Mouse (Mus musculus) olfactory bulb, adult 2 months (tissue): ENCODE measurements around the gene Cxcl17. TPM values are rescaled to one million over a fixed set of nuclear protein-coding genes. Genes with fewer than 3 reads are reported as not detected.
A peak's percentile ranks its signal among the peaks of the same experiment; 100 is the strongest.

Experiments
- H3K27ac ChIP-seq: fragments of 200-500 bp; 2 replicates; pipeline ENCODE4 v1.5.1; 2012; ENCODE audit warnings: low read depth, low read length; ENCODE audit not compliant: insufficient read depth
- H3K4me1 ChIP-seq: fragments of 200-500 bp; 2 replicates; pipeline ENCODE4 v1.6.1; 2012; ENCODE audit warnings: low read length; ENCODE audit not compliant: control insufficient read depth, insufficient read depth
- H3K4me3 ChIP-seq: fragments of 200-500 bp; 2 replicates; pipeline ENCODE4 v1.5.1; 2012; ENCODE audit warnings: mild to moderate bottlenecking, low read depth, low read length, moderate library complexity; ENCODE audit not compliant: insufficient read depth
- CTCF ChIP-seq: fragments of 200-500 bp; IDR thresholded peaks from 2 replicates; pipeline ENCODE4 v1.5.1; 2012; ENCODE audit warnings: low read depth, mild to moderate bottlenecking, low read length, moderate library complexity; ENCODE audit not compliant: insufficient read depth
- POLR2A ChIP-seq: fragments of 200-500 bp; IDR thresholded peaks from 2 replicates; pipeline ENCODE4 v1.6.1; 2012; ENCODE audit warnings: mild to moderate bottlenecking, low read depth, low read length, moderate library complexity; ENCODE audit not compliant: insufficient read depth
- WGBS: fragments of 180-500 bp; shearing (Covaris S2); methylation state at CpG from one replicate; pipeline ENCODE4 v1.1.7; 2018; 5-methylcytosine and 5-hydroxymethylcytosine counted together
- polyA plus RNA-seq: library from polyadenylated mRNA; stranded (reverse); fragments of >200 nt; gene quantifications from 2 replicates; pipeline ENCODE4 v1.2.4, GENCODE M21; 2012; ENCODE audit warnings: low replicate concordance; ENCODE audit not compliant: missing spikeins, insufficient read depth, insufficient read length

Gene Cxcl17
- polyA plus RNA-seq, 1 experiment: not detected

DNA sequence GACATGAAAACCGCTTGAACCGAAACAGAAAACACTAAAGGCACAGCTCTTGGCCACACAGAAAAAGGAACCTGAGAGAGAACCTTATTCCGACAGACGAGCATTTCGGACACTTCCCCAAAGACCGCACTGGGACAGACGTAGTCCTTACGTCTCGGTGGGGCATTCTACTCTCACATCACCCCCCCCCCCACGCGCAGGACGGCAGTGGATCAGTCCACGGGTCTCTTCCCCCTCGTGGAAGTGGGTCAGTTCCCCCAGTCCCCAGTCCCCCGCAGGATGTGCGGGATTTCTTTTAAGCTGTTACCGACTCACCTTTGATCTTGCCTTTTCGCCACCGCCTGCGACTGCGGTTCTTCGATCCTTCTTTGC, 17.5 kb downstream of the Cxcl17 start:
- no peak for TF ChIP-seq POLR2A
- TF ChIP-seq CTCF: no peak
- Histone ChIP-seq H3K4me3 (peak overlapping the region; percentile 72), H3K27ac (peak overlapping the region; percentile 34), H3K4me1 (peaks cover 32% of the 10 kb centered on the region)
- under 1% methylated on average over 22 of the region's 22 CpGs for WGBS

- Histone ChIP-seq H3K27ac (peak overlapping the region; percentile 34; the same call in 1 of the 2 replicates), H3K4me3 (peak overlapping the region; percentile 72), H3K4me1 (peaks cover 36% of the 10 kb centered on the region)
- WGBS: 4% methylated on average over 7 of the region's 7 CpGs
- no peak for TF ChIP-seq CTCF
- no peak for TF ChIP-seq POLR2A
These were observed 17.9 kb downstream of the Cxcl17 start for GRCm38 (mm10) chr7:25394754-25395153.

DNA sequence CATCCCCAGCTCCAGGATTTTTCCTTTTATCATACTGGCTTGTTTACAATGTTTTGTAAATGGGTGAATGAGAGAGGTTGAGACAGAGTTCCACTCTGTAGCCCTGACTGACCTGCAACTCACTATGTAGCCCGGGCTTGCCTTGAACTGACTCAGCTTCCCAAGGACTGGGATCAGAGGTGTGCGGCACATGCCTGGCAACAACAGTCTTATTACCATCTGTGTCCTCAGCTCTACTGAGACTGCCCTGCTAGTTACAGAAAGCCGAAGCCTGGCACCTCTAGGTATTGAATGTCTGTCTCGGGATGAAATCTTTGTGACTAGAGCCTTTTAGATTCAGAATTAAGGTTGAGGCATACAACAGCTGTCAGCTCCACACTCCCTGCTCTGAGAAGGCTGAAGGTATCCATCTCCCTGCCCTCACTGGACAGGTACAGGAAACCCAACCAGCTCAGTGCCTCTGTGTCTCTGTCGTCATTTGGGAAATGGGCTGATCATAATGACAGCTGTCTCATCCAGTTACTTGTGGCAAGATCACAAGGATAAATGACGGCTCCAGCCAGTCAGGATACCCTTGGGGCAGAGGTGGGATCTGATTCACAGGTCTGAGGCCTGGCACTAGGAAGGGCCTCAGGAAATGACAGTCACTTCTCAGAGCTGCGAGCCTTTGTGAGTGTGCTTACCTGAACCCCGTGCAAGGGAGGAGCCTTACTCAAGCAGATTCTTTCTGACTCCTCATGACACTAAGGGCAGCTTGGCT, 19.1 kb downstream of the Cxcl17 start:
- no peak for TF ChIP-seq CTCF
- TF ChIP-seq POLR2A: no peak
- Histone ChIP-seq H3K27ac (no peak overlapping the region), H3K4me1 (peaks cover 36% of the 10 kb centered on the region), H3K4me3 (no peak overlapping the region)
- WGBS: 73% methylated on average over 8 of the region's 8 CpGs

DNA sequence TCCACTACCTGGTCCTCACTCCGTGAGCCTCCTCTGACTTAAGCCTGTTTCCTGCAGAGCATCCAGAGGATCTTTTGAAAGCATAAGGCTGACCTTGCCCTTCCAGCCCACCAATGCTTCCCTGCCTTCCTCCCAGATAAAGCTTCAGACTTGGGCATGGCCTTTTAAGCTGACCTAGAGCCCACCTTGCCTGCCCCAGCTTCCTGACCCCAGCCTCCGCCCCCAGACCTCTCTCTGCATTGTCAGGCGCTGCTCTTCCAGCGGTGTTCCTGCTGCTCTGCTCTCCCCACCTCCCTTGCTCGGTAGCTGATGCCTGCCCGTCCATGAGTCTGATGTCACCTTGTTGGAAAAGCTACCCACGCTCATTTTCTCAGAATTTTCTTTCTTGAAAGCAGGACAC, 19.8 kb downstream of the Cxcl17 start:
- H3K27ac ChIP-seq: no peak overlapping the region
- peaks cover 36% of the 10 kb centered on the region for H3K4me1 ChIP-seq
- TF ChIP-seq CTCF (no peak), POLR2A (no peak)
- WGBS: 72% methylated on average over 7 of the region's 7 CpGs
- H3K4me3 ChIP-seq: no peak overlapping the region

DNA sequence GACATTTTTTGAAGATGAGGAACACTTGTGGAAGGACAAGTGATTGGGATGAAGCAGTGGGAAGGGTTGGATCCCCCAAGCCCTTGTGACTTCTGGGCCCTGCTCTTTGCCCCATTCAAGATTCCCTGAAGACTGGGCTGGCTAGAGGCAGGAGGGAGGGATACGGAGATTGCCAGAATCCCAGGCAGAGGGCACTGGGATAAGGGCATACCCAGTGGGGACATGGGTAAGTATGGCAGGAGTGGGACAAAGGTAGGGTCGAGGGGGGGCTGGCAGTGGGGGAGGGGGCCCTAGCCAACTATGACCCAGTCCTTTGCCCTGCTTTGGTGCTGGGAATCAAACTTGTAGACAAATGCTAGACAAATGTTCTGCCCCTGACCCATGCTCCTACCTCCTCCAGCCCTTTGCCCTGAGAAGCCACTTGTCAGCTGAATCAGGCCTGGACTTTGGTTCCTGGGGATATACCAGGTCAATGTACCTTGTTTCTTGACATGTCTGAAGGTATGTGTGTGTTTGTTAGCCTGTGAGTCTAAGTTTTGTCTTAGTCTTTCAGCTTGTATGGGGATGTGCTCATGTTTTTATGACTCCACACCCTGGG, 20.7 kb downstream of the Cxcl17 start:
- no peak for TF ChIP-seq POLR2A
- no peak for TF ChIP-seq CTCF
- 65% methylated on average over 2 of the region's 2 CpGs for WGBS
- peaks cover 36% of the 10 kb centered on the region for H3K4me1 ChIP-seq
- no peak overlapping the region for H3K4me3 ChIP-seq
- H3K27ac ChIP-seq: no peak overlapping the region

DNA sequence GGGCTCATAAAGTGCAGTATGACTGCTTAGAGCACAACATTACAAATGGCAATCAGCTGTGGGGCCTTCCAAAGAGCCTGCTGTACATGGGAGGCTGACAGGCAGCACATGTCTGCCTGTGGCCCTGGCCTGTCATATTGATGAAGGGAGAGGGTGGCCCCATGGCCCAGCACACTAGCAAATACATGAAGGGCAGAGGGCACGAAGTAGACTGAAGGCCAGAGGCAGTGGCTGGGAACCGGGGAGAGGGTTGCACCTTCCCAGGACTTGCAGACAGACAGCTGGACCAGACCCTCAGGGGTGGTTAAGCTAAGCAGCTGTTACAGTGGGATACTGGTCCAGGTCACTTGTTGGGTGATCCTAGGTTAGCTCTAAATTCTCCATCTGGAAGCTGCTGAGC, 21.7 kb downstream of the Cxcl17 start:
- Histone ChIP-seq H3K4me3 (no peak overlapping the region), H3K4me1 (peaks cover 34% of the 10 kb centered on the region), H3K27ac (no peak overlapping the region)
- TF ChIP-seq POLR2A (no peak), CTCF (no peak)
- WGBS: 82% methylated on average over 2 of the region's 2 CpGs

GRCm38 (mm10) chr7:25390054-25390770, 22.5 kb downstream of the Cxcl17 start:
- WGBS: 54% methylated on average over 8 of the region's 8 CpGs
- Histone ChIP-seq H3K27ac (peak overlapping the region; percentile 38; the same call in 1 of the 2 replicates), H3K4me3 (no peak overlapping the region), H3K4me1 (peaks cover 37% of the 10 kb centered on the region)
- no peak for TF ChIP-seq CTCF
- no peak for TF ChIP-seq POLR2A

DNA sequence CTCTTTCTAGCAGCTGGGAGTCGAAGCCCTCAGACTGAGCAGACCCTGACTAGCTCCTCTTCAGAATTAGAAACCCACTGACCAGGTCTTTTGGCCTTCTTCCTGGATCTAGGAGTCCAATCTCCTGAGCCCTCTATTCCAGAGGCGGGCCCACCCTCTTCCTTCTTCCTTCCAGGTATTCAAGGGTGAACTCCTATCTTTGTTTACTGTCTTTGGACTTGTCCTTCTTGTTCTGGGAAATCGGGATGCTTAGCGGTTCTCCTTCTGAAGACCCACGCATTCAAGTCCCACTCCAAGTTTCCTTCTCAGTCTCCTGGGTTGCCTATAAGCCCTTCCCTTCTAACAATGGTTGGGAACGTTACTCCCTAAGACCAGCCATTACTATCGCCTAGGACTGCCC, 23.8 kb downstream of the Cxcl17 start:
- H3K27ac ChIP-seq: no peak overlapping the region

More for the DNA sequence above, 23.8 kb downstream of the Cxcl17 start:
- Histone ChIP-seq H3K4me3 (no peak overlapping the region), H3K4me1 (peaks cover 34% of the 10 kb centered on the region)
- WGBS: 89% methylated on average over 7 of the region's 7 CpGs
- TF ChIP-seq POLR2A: no peak
- no peak for TF ChIP-seq CTCF
